Mouse (Mus musculus) olfactory bulb, adult 2 months (tissue): ENCODE data around the gene BC049762.

Experiments
- CTCF ChIP-seq: fragments of 200-500 bp; IDR thresholded peaks from 2 replicates; pipeline ENCODE4 v1.5.1; 2012; ENCODE audit warnings: low read depth, mild to moderate bottlenecking, low read length, moderate library complexity; ENCODE audit not compliant: insufficient read depth
- POLR2A ChIP-seq: fragments of 200-500 bp; IDR thresholded peaks from 2 replicates; pipeline ENCODE4 v1.6.1; 2012; ENCODE audit warnings: mild to moderate bottlenecking, low read depth, low read length, moderate library complexity; ENCODE audit not compliant: insufficient read depth

DNA sequence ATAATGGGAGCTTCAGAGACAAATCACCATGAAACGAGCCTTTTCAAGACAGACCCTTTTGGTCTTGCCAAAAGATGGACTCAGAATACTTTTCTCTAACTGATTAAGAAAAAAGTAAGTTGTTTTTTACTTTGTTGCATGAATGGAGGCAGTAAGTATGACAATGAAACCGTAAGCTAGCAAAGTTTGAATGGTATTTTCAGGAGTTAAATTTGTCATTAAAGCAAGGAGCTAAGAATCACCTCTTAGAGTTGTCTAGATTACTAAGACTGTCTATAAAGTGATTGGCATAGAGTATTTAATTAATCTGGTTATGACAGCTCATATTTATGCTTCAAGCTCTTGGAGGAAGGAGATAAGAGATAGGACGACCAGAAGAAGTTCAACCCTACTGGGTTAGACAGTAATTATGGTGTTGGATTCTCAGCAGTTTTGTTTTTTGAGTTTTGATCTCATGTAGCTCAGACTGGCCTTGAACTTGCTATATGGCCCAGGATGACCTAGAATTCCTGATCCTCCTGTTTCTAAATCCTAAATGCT is 1.1 kb downstream of the BC049762 start, which contains the start of gene Clk4:
- TF ChIP-seq POLR2A (no peak), CTCF (no peak)
